ENCODE assay signal across 9 mouse cellular contexts in the genomic region with DNA sequence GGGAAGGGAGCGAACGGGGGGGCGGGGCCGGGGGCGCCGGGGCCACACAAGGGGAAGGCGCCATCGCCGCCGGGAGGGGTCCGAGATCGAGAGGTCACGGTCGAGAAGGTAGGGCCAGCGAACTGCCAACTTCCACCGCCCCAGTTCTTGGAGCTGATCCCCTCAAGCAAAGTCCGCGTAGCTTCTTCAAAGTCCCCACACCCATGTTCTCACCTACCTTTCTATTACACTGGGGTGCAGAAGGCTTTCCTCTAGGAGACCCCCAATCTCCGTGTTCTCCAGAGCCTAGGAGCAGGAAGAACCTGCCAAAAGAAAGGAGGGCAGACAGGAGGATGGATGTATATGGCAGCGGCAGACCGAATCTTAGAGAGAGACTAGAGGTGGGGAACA. TPM values are rescaled to one million over a fixed set of nuclear protein-coding genes. Genes with fewer than 3 reads are reported as not detected.
DNase-seq lines count a peak whose midpoint lies in the region; ATAC-seq and TF ChIP-seq lines count a peak whose summit lies in the region.
"Had no signal": no experiment of that assay in that cellular context is flagged by ENCODE, and none has a peak within 500 bp of the region (broad histone marks: within the 10 kb centered on the region; RNA-seq: fewer than 3 reads in every experiment).

No protein-coding gene starts in this region.

- no peaks in the 10 kb centered on the region for H3K9me3 ChIP-seq in heart, embryonic 15.5 days (replicated peaks)
- no peaks in the 10 kb centered on the region for H3K9me3 ChIP-seq in hindbrain, embryonic 14.5 days (ENCODE audit: control insufficient read depth, low read length)
- H3K9me3 ChIP-seq in midbrain, embryonic 14.5 days (ENCODE audit: control insufficient read depth, low read length): no peaks in the 10 kb centered on the region
- H3K9me3 ChIP-seq: G1E had no signal

- H3K4me1 ChIP-seq in heart, embryonic 15.5 days (replicated peaks): peaks cover 53% of the 10 kb centered on the region
- peaks cover 9% of the 10 kb centered on the region for H3K4me1 ChIP-seq in bone marrow, adult 2 months (ENCODE audit: control insufficient read depth, insufficient read depth, low read length)
- H3K4me1 ChIP-seq in hindbrain, embryonic 14.5 days (replicated peaks; ENCODE audit: control insufficient read depth, insufficient read depth, low read length): peaks cover 21% of the 10 kb centered on the region
- H3K4me1 ChIP-seq in midbrain, embryonic 14.5 days (ENCODE audit: control insufficient read depth, insufficient read depth, low read length): 0 out of 2 replicates have a peak, but pooled peaks cover 15% of the 10 kb centered on the region

- peaks cover 67% of the 10 kb centered on the region for H3K27me3 ChIP-seq in heart, embryonic 15.5 days
- peaks cover 66% of the 10 kb centered on the region for H3K27me3 ChIP-seq in hindbrain, embryonic 14.5 days (ENCODE audit: control insufficient read depth, insufficient read depth, low read length)
- H3K27me3 ChIP-seq in midbrain, embryonic 14.5 days (ENCODE audit: control insufficient read depth, insufficient read depth, low read length): peaks cover 44% of the 10 kb centered on the region

- TF ChIP-seq POLR2A in bone marrow, adult 2 months (IDR thresholded peaks at IDR 0.05; ENCODE audit: borderline replicate concordance, control insufficient read depth, low read depth, low read length): no peak

- peak overlapping the region; percentile 69 for H3K4me3 ChIP-seq in heart, embryonic 15.5 days
- H3K4me3 ChIP-seq in bone marrow, adult 2 months (replicated peaks; ENCODE audit: control insufficient read depth, low read depth, low read length): peak overlapping the region; percentile 52
- H3K4me3 ChIP-seq in hindbrain, embryonic 14.5 days (replicated peaks; ENCODE audit: low read length): peak overlapping the region; percentile 43
- peak overlapping the region; percentile 47 for H3K4me3 ChIP-seq in midbrain, embryonic 14.5 days (replicated peaks; ENCODE audit: low read depth, low read length)

- H3K4me2 ChIP-seq in heart, embryonic 15.5 days: peak overlapping the region; percentile 98
- peak overlapping the region; percentile 91 for H3K4me2 ChIP-seq in hindbrain, embryonic 14.5 days (replicated peaks)
- peak overlapping the region; percentile 95 for H3K4me2 ChIP-seq in midbrain, embryonic 14.5 days (ENCODE audit: low read length)

- peak overlapping the region; percentile 74 for H3K27ac ChIP-seq in heart, embryonic 15.5 days
- H3K27ac ChIP-seq in bone marrow, adult 2 months (ENCODE audit: control insufficient read depth, insufficient read depth, low read depth, low read length, poor library complexity): 0 out of 2 replicates have a peak overlapping the region, but pooled peaks have one; percentile 3
- no peak overlapping the region for H3K27ac ChIP-seq in hindbrain, embryonic 14.5 days
- no peak overlapping the region for H3K27ac ChIP-seq in midbrain, embryonic 14.5 days (replicated peaks; ENCODE audit: low read depth, low read length)

- no peak for TF ChIP-seq CTCF in bone marrow, adult 2 months (IDR thresholded peaks at IDR 0.05; ENCODE audit: control insufficient read depth, insufficient read depth, low read length)

- H3K9ac ChIP-seq in heart, embryonic 15.5 days: peak overlapping the region; percentile 77
- H3K9ac ChIP-seq in hindbrain, embryonic 14.5 days: peak overlapping the region; percentile 58
- peak overlapping the region; percentile 62 for H3K9ac ChIP-seq in midbrain, embryonic 14.5 days (replicated peaks; ENCODE audit: low read length)

- no peaks in the 10 kb centered on the region for H3K36me3 ChIP-seq in heart, embryonic 15.5 days
- no peaks in the 10 kb centered on the region for H3K36me3 ChIP-seq in hindbrain, embryonic 14.5 days (replicated peaks; ENCODE audit: control insufficient read depth, insufficient read depth)
- no peaks in the 10 kb centered on the region for H3K36me3 ChIP-seq in midbrain, embryonic 14.5 days (ENCODE audit: control insufficient read depth, insufficient read depth, low read length)
- H3K36me3 ChIP-seq: G1E had no signal

- no peak for DNase-seq in heart, adult 8-10 months (ENCODE audit: low spot score)
- DNase-seq in hindbrain, embryonic 14.5 days (ENCODE audit: low spot score): no peak
- no peak for DNase-seq in midbrain, embryonic 14.5 days
- no peak for DNase-seq in gastrocnemius, postnatal 14 days
- no peak for DNase-seq in right cerebral cortex, postnatal 14 days
- DNase-seq in adrenal gland, adult 8-10 months: no peak

- WGBS in heart, embryonic 15.5 days: 3% methylated on average over 19 of the region's 21 CpGs
- 1% methylated on average over 15 of the region's 21 CpGs for WGBS in bone marrow, adult 2 months
- WGBS in hindbrain, embryonic 14.5 days: 3% methylated on average over 19 of the region's 21 CpGs
- WGBS in midbrain, embryonic 14.5 days: 5% methylated on average over 19 of the region's 21 CpGs

- no peak for ATAC-seq in heart, embryonic 15.5 days (replicated peaks; ENCODE audit: insufficient number of reproducible peaks, insufficient read depth, low FRiP score, low read depth)
- ATAC-seq in hindbrain, embryonic 14.5 days (ENCODE audit: low FRiP score): no peak
- ATAC-seq in midbrain, embryonic 14.5 days (ENCODE audit: low FRiP score, low TSS enrichment): no peak

- intact Hi-C loops in gastrocnemius, postnatal 14 days (cut with DNase I; ENCODE audit: low total_unique reads): no loop called here

RNA-seq across cellular contexts. Expression of a gene that starts 1.3 kb away (rescaled TPM):
- polyA plus RNA-seq in heart, embryonic 15.5 days (2015; fragmentation: Nextera tagmentation; extraction: Ambion mirVana): not detected in 2 replicates
- under 1 TPM in 1 of 4 experiments, not detected in 3; 0.87 TPM for total RNA-seq in heart, adult 8-10 months (2022)
- not detected in 2 replicates for polyA plus RNA-seq in bone marrow, adult 2 months (2011; ENCODE audit: insufficient read depth, insufficient read length, low replicate concordance, missing spikeins)
- polyA plus RNA-seq in hindbrain, embryonic 14.5 days (2014; fragmentation: Nextera tagmentation; extraction: Ambion mirVana): not detected in 2 replicates
- polyA plus RNA-seq in midbrain, embryonic 14.5 days (2014; fragmentation: Nextera tagmentation; extraction: Ambion mirVana): not detected in 2 replicates
- total RNA-seq in gastrocnemius, postnatal 14 days (2021): not detected
- not detected for total RNA-seq in adrenal gland, adult 8-10 months (2022)
- total RNA-seq: G1E had no signal

RNA-seq across cellular contexts. Expression of a gene that starts 1.4 kb away (rescaled TPM):
- polyA plus RNA-seq in heart, embryonic 15.5 days (2015; fragmentation: Nextera tagmentation; extraction: Ambion mirVana): 0.96 and 1.9 TPM in 2 replicates
- 1 to 10 TPM in 2 of 4 experiments, under 1 TPM in 2; 0.57 to 1.6 (median 1.0) TPM for total RNA-seq in heart, adult 8-10 months (2022)
- 10.3 and 25.4 TPM in 2 replicates for polyA plus RNA-seq in bone marrow, adult 2 months (2011; ENCODE audit: insufficient read depth, insufficient read length, low replicate concordance, missing spikeins)
- polyA plus RNA-seq in hindbrain, embryonic 14.5 days (2014; fragmentation: Nextera tagmentation; extraction: Ambion mirVana): 0.51 and 0.53 TPM in 2 replicates
- 0.08 and 0.46 TPM in 2 replicates for polyA plus RNA-seq in midbrain, embryonic 14.5 days (2014; fragmentation: Nextera tagmentation; extraction: Ambion mirVana)
- total RNA-seq in gastrocnemius, postnatal 14 days (2021): 1 to 10 TPM in 1 of 2 experiments, under 1 TPM in 1; 0.58 to 1.2 TPM
- 10 to 100 TPM in 1 of 4 experiments, 1 to 10 TPM in 3; 4.5 to 14.4 (median 7.6) TPM for total RNA-seq in adrenal gland, adult 8-10 months (2022)
- polyA plus RNA-seq: G1E had no signal

RNA-seq across cellular contexts. Expression of a gene that starts 14.0 kb away (rescaled TPM):
- polyA plus RNA-seq in heart, embryonic 15.5 days (2015; fragmentation: Nextera tagmentation; extraction: Ambion mirVana): 17.3 and 24.1 TPM in 2 replicates
- 1 to 10 TPM; 5.3 to 6.2 (median 5.6) TPM for total RNA-seq in heart, adult 8-10 months (2022)
- 24.2 and 39.8 TPM in 2 replicates for polyA plus RNA-seq in bone marrow, adult 2 months (2011; ENCODE audit: insufficient read depth, insufficient read length, low replicate concordance, missing spikeins)
- 19.4 and 22.5 TPM in 2 replicates for polyA plus RNA-seq in hindbrain, embryonic 14.5 days (2014; fragmentation: Nextera tagmentation; extraction: Ambion mirVana)
- 20.3 and 22.7 TPM in 2 replicates for polyA plus RNA-seq in midbrain, embryonic 14.5 days (2014; fragmentation: Nextera tagmentation; extraction: Ambion mirVana)
- total RNA-seq in gastrocnemius, postnatal 14 days (2021): 1 to 10 TPM; 3.1 to 3.4 TPM
- total RNA-seq in adrenal gland, adult 8-10 months (2022): 10 to 100 TPM in 3 of 4 experiments, 1 to 10 TPM in 1; 8.7 to 14.3 (median 11.9) TPM

RNA-seq across cellular contexts. Expression of a gene that starts 16.3 kb away (rescaled TPM):
- 17.1 and 24.1 TPM in 2 replicates for polyA plus RNA-seq in heart, embryonic 15.5 days (2015; fragmentation: Nextera tagmentation; extraction: Ambion mirVana)
- total RNA-seq in heart, adult 8-10 months (2022): 10 to 100 TPM; 11.9 to 17.5 (median 14.3) TPM
- polyA plus RNA-seq in bone marrow, adult 2 months (2011; ENCODE audit: insufficient read depth, insufficient read length, low replicate concordance, missing spikeins): 31.7 and 54.7 TPM in 2 replicates
- 18.8 and 20.4 TPM in 2 replicates for polyA plus RNA-seq in hindbrain, embryonic 14.5 days (2014; fragmentation: Nextera tagmentation; extraction: Ambion mirVana)
- 18.5 and 19.1 TPM in 2 replicates for polyA plus RNA-seq in midbrain, embryonic 14.5 days (2014; fragmentation: Nextera tagmentation; extraction: Ambion mirVana)
- 10 to 100 TPM; 21.4 to 22.7 TPM for total RNA-seq in gastrocnemius, postnatal 14 days (2021)
- total RNA-seq in adrenal gland, adult 8-10 months (2022): 10 to 100 TPM; 39.0 to 53.5 (median 52.4) TPM

RNA-seq across cellular contexts. Expression of a gene that starts 23.6 kb away (rescaled TPM):
- polyA plus RNA-seq in heart, embryonic 15.5 days (2015; fragmentation: Nextera tagmentation; extraction: Ambion mirVana): 666 and 734 TPM in 2 replicates
- 100 to 1,000 TPM; 261 to 310 (median 281) TPM for total RNA-seq in heart, adult 8-10 months (2022)
- polyA plus RNA-seq in bone marrow, adult 2 months (2011; ENCODE audit: insufficient read depth, insufficient read length, low replicate concordance, missing spikeins): 121 and 204 TPM in 2 replicates
- polyA plus RNA-seq in hindbrain, embryonic 14.5 days (2014; fragmentation: Nextera tagmentation; extraction: Ambion mirVana): 581 and 604 TPM in 2 replicates
- 591 and 597 TPM in 2 replicates for polyA plus RNA-seq in midbrain, embryonic 14.5 days (2014; fragmentation: Nextera tagmentation; extraction: Ambion mirVana)
- 100 to 1,000 TPM; 266 to 269 TPM for total RNA-seq in gastrocnemius, postnatal 14 days (2021)
- 100 to 1,000 TPM; 371 to 396 (median 387) TPM for total RNA-seq in adrenal gland, adult 8-10 months (2022)

Comparison
In these comparisons a context has a peak if more than half of its experiments do, and no peak if none do; other contexts are left out.
1. H3K27ac ChIP-seq: peak in heart, embryonic 15.5 days (single experiment) and bone marrow, adult 2 months (single experiment); none in hindbrain, embryonic 14.5 days (single experiment) and midbrain, embryonic 14.5 days (single experiment).
2. Peak in every context shown above with its lines, with median percentiles within 50 percentile points of each other: H3K4me2 ChIP-seq, H3K4me3 ChIP-seq and H3K9ac ChIP-seq.